Mouse (Mus musculus): ENCODE results near the gene Max. TPM values are rescaled to one million over a fixed set of nuclear protein-coding genes. Genes with fewer than 3 reads are reported as not detected.
A peak's percentile ranks its signal among the peaks of the same experiment; 100 is the strongest.

Max gene
- total RNA-seq, 2 experiments from 2014 or later, result 78.8 to 80.9 TPM

DNA sequence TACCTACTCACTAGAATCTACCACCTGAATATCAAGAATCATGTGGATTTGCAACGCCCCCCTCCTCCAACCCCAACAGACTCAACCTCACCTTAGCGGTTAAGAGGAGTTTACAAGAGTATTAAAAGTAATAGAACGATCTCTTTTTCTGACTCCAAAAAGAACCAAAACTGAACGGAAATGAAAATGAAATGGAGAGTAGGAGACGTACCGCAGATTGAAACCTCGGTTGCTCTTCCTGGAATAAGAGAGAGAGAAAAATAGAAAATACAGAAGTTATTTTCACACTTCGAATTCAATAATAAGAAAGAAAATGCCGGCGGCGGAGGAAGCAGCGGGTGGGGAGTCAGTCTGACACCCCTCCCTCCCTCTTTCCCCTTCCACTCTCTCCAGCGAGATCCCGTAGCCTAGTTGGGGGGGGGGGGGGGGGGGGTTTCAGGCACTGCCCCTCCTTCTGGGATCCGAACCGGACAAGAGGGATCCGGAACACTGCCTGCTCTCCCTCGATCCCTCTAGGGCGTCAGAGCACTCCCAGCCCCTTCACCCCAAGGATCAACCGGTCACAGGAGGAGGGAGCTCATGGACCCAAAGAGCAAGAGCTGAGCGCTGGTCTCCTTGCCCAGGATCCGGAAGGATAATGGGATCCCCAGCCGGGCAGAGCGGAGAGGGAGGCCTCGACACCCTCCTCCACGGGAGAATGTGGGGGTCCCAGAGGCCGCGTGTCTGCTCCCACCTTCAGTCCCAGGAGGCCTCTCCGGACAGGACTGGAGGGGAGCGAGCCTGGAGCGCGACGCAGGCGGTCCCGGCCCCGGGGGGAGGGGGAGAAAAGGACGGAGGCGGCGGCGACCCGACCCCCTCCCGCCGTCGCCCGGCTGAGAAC lies 709 bp downstream of the Max start:
- peak; percentile 12 for DNase-seq
- intact Hi-C loops (cut with DNase I), result no loop called here

DNA sequence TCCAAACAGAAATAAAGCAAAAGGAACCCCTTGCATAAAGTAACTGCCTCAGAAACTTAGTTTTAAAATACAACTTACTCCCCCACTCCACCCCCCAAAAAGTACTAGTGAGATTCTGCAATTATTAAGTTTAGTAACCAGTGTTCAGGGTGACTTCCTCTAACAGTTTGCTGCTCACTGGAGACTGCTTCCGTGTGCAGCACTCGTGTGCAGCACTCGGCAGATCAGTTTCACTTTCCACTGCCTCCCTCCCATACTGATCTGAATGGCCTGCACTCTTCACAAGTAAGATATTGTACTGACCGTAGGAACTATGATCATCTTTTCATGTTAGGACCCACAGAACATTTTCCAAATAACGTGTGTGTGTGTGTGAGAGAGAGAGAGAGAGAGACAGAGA lies 4.3 kb downstream of the Max start:
- intact Hi-C loops (cut with DNase I), result no loop called here
- DNase-seq, result no peak

- DNase-seq, result peak; percentile 87
- intact Hi-C loops (cut with DNase I), result no loop called here
Measured at GRCm38 (mm10) chr12:76954698-76955423, 7.1 kb downstream of the Max start.

DNA sequence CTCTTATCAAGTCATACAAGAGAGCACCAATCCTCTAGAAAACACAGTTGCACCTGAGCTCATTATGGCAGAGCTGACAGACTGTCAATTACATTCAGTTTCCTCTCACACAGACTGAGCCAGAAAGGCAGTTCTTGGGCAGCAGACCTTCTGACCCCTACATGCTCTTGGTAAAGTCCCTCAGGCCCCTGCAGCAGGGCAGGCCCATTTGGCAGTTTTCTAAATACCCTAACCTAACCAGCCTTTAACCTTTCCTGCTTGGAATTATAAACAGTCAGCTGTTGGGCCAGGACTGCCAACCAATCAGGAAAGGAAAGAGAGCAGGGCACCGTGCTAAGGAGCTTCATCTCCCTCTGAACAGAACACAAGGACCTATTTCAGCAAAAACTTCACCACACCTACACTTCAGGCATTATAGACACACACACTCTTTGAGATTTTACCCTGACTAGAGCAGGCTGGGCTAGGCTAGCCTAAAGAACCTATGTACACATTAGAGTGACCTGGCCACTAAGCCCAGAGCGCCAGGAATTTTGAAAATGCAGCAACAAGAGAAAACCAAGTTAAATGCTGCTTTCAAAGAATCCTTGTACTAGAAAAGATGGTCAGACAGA lies 8.1 kb downstream of the Max start:
- DNase-seq, result no peak

GRCm38 (mm10) chr12:76950330-76950729 lies 11.7 kb downstream of the Max start:
- no peak for DNase-seq
- intact Hi-C loops (cut with DNase I), result no loop called here

More for the DNA sequence above, 8.1 kb downstream of the Max start:
- intact Hi-C loops (cut with DNase I), result no loop called here

GRCm38 (mm10) chr12:76948781-76949180 lies 13.2 kb downstream of the Max start:
- intact Hi-C loops (cut with DNase I), result no loop called here
- no peak for DNase-seq

DNA sequence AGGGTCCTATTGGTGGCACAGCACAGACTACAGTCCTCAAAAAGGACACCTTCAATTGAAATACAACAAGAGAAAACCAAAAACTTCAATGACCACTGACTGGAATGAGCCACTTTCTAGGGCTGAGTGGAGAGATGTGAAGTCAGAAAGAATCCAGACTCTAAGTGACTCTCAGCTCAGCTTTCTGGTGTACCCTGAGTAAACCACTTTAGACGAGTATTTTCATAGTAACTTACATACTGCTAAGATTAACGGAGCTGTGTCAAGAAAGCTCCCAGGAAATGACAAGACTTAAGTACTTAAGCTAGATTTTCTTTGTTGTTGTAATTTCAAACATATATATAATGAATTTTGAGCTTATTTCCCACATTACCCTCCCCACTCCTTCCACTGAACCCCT lies 13.8 kb downstream of the Max start:
- intact Hi-C loops (cut with DNase I), result no loop called here
- no peak for DNase-seq

- intact Hi-C loops (cut with DNase I), result no loop called here
Measured at GRCm38 (mm10) chr12:76947487-76947886, 14.5 kb downstream of the Max start.

DNA sequence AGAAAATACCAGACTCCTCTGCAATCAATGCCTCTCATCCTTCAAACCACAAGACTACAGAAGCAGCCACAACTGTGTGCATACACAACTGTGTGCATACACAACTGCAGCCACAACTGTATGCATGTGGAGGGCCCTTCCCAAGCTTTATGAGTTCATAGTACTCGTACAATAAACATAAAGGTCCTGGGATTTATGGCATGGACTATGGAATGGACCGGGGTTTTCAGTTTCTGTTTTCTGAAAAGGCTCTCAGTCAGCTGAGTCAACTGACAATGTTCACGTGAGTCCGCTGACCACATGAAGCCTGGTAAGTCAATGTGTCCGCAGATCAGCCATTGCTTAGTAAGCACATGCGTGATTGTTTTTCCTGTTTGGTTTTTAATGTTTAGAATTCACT lies 18.5 kb downstream of the Max start:
- intact Hi-C loops (cut with DNase I), result no loop called here
- no peak for DNase-seq

More at GRCm38 (mm10) chr12:76947487-76947886, 14.5 kb downstream of the Max start:
- DNase-seq, result no peak

DNA sequence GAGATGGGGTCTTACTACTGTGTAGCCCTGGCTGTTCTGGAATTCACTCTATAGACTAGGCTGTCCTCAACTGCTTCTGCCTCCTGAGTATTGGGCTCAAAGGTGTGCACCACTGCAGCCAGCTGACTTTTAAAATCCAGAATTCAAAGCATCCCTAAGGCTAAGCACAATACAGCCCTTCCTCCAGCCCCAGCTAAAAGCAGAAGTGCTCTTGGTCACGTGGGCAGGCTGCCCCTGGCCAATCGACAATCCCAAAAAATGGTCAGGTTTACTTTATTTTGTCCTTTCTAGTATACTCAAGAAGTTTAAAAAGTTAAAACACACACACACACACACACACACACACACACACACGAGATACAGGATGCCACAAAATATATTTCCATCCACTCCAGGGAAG lies 19.0 kb downstream of the Max start:
- DNase-seq, result no peak
- intact Hi-C loops (cut with DNase I), result no loop called here

- intact Hi-C loops (cut with DNase I), result no loop called here
- no peak for DNase-seq
Measured at GRCm38 (mm10) chr12:76942476-76942875, 19.5 kb downstream of the Max start.

DNA sequence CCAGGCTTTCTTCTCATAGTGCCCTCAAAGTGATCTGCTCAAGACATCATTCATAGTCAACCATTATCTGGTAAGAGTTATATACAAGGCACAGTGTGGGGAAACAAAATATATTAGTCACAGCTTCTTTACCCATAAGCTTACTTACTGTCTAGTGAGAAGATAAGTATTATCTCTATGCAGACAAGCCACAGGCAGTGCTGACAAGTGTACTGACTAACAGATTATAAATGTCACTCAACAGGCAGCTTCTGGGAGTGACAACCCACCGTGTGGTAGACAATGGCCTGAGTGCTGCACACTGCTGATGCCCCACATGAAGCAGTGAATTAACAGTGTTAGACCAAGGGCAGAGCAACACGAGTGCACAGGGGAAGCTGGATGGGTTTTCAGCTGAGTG lies 20.5 kb downstream of the Max start:
- intact Hi-C loops (cut with DNase I), result no loop called here

DNA sequence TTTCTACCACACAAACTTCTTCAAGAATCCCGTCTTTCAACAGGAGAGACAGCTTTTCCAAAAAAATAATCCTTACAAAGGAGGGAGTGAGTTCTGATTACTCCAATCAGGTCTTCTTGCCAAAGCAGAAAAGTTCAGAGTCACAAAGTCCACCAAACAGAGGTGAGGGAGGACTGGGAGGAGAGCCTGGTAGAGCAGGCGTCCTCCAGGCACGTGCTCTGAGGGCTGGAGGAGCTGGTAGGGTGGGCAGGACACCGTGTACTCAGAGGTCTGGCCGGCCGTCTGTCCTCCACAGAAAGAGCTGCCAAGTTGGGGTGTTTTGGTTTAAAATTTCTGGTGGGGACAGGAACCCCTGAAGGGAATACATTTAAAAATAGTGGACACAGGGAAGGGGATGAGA lies 24.0 kb downstream of the Max start:
- no peak for DNase-seq
- intact Hi-C loops (cut with DNase I), result no loop called here

More for the DNA sequence above, 20.5 kb downstream of the Max start:
- DNase-seq, result no peak

DNA sequence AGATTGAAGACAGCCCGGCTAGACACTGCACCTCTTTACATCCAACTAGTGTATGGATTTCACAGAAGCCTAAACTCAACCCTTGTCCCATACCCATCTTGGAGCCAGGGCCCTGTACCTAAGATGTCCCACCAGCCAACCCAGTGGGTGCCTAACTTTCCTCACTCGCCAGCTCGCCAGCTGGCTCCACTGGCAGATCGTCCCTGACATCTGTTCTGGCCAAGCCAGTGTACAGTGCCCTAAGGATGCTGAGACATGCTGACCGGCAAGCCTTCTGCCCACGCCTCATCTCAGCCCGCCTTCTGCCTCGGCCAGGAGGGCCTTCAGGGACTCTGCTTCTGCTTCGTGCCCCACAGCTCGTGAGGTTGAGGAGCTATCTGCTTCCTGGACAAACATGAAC lies 25.8 kb downstream of the Max start:
- peak; percentile 68 for DNase-seq
- intact Hi-C loops (cut with DNase I), result no loop called here

DNA sequence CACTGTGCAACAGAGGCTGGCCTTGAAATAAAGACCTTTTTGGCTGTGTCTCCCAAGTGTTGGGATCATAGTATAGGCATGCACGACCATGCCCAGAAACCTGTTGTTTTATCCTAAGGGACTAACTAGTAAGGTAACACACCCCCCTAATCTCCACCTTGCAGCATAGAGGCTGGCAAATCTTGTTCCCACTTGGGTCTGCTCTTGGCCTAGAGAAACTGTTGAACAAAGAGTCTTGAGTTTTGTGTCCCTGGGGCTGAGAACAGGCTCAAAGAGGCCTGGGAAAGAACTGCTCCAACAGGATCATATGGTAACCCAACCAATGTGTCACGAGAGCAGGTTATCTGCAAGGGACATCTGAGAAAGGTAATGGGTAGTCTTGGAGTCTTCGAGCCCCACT lies 27.6 kb downstream of the Max start:
- intact Hi-C loops (cut with DNase I), result no loop called here
- DNase-seq, result no peak

DNA sequence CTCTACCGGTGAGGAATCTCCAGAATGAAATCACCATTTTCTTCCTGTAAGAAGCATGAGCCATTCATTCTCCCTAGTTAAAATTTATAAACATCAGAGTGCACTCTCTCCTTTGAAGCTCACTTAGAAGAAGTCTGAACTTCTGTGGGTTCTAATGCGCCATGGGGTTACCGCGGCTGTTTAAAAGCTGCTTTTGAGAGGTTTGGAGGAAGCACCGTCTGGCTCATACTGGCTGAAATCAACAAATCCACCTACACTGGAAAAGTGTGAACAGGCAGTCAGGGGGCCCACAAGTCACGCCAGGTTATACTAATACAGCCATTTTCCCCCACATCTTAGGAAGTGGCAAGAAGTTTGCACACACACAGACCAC lies 29.3 kb downstream of the Max start:
- intact Hi-C loops (cut with DNase I), result no loop called here
- no peak for DNase-seq

- intact Hi-C loops (cut with DNase I), result no loop called here
- DNase-seq, result peak; percentile 79
Measured at GRCm38 (mm10) chr12:76931739-76932687, 30.0 kb downstream of the Max start.

DNA sequence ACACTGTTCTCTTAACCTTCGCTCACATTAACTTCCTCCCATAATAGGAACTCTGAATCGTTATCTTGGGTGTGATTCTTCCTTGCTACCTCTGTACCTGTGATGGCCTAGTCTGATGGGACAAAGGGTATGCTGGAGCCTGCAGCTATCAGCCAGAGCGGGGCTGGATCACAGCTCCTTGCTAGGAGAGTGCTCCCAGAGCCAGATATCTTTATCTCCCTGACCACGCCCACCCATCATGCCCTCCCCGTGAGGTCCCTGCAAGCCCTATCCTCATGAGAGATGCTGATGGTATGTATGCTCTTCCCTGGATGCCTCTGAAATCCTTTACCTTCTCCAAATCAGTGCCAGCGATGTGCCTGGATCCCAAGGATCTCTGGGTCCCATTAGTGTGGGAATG lies 31.8 kb downstream of the Max start:
- DNase-seq, result no peak
- intact Hi-C loops (cut with DNase I), result no loop called here

GRCm38 (mm10) chr12:76927539-76927938 lies 34.5 kb downstream of the Max start:
- DNase-seq, result no peak
- intact Hi-C loops (cut with DNase I), result no loop called here

DNA sequence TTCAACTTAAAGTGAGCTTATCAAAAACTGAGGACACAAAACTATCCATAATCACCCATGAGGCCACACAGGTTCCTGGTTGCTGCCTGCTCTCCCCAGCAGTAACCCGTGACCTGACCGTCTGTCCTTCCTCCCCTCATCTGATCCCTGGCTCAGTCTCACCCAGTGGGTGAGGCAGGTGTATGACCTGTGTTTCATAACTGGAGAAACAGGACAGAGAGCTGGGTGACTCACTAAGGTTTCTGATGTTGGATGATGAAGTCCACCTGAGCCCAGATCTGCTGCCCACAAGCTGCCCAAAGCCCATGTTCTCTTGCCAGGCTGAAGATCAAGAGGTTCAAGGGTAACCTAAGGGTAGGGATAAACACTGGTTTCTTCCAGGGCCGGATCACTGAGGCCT lies 35.0 kb downstream of the Max start:
- intact Hi-C loops (cut with DNase I), result no loop called here
- DNase-seq, result no peak
